Mouse (Mus musculus): ENCODE results near the gene 5730522E02Rik.
A peak's percentile ranks its signal among the peaks of the same experiment; 100 is the strongest.

Gene 5730522E02Rik

GRCm38 (mm10) chr11:25997469-25997868, 213.1 kb downstream of the 5730522E02Rik start:
- DNase-seq (ENCODE audit: low spot score) = no peak

GRCm38 (mm10) chr11:25994128-25994527, 216.4 kb downstream of the 5730522E02Rik start:
- no peak for DNase-seq (ENCODE audit: low spot score)

GRCm38 (mm10) chr11:25992216-25992615, 218.3 kb downstream of the 5730522E02Rik start:
- DNase-seq (ENCODE audit: low spot score) = no peak

GRCm38 (mm10) chr11:25978736-25979276, 231.8 kb downstream of the 5730522E02Rik start:
- no peak for DNase-seq (ENCODE audit: low spot score)

- DNase-seq (ENCODE audit: low spot score) = no peak
These were observed 269.1 kb downstream of the 5730522E02Rik start for GRCm38 (mm10) chr11:25941504-25941903.

GRCm38 (mm10) chr11:25940716-25941294, 269.8 kb downstream of the 5730522E02Rik start:
- no peak for DNase-seq (ENCODE audit: low spot score)

- DNase-seq (ENCODE audit: low spot score) = no peak
These were observed 284.3 kb downstream of the 5730522E02Rik start for GRCm38 (mm10) chr11:25926267-25926666.

GRCm38 (mm10) chr11:25902321-25902720, 308.2 kb downstream of the 5730522E02Rik start:
- no peak for DNase-seq (ENCODE audit: low spot score)

GRCm38 (mm10) chr11:25901666-25902065, 308.9 kb downstream of the 5730522E02Rik start:
- DNase-seq (ENCODE audit: low spot score) = no peak

GRCm38 (mm10) chr11:25893906-25894305, 316.7 kb downstream of the 5730522E02Rik start:
- DNase-seq (ENCODE audit: low spot score) = no peak

GRCm38 (mm10) chr11:25872983-25873382, 337.6 kb downstream of the 5730522E02Rik start:
- no peak for DNase-seq (ENCODE audit: low spot score)

- DNase-seq (ENCODE audit: low spot score) = no peak
These were observed 338.2 kb downstream of the 5730522E02Rik start for GRCm38 (mm10) chr11:25872317-25872716.

- DNase-seq (ENCODE audit: low spot score) = no peak
These were observed 344.3 kb downstream of the 5730522E02Rik start for GRCm38 (mm10) chr11:25866292-25866691.

GRCm38 (mm10) chr11:25862686-25863085, 347.9 kb downstream of the 5730522E02Rik start:
- DNase-seq (ENCODE audit: low spot score) = no peak

GRCm38 (mm10) chr11:25856629-25857568, 353.7 kb downstream of the 5730522E02Rik start:
- no peak for DNase-seq (ENCODE audit: low spot score)

GRCm38 (mm10) chr11:25855794-25856193, 354.8 kb downstream of the 5730522E02Rik start:
- no peak for DNase-seq (ENCODE audit: low spot score)

- no peak for DNase-seq (ENCODE audit: low spot score)
These were observed 356.3 kb downstream of the 5730522E02Rik start for GRCm38 (mm10) chr11:25854216-25854615.

- DNase-seq (ENCODE audit: low spot score) = no peak
These were observed 357.5 kb downstream of the 5730522E02Rik start for GRCm38 (mm10) chr11:25853032-25853431.

GRCm38 (mm10) chr11:25848824-25849644, 361.5 kb downstream of the 5730522E02Rik start:
- peak; percentile 2 for DNase-seq (ENCODE audit: low spot score)

GRCm38 (mm10) chr11:25838451-25838850, 372.1 kb downstream of the 5730522E02Rik start:
- DNase-seq (ENCODE audit: low spot score) = no peak

GRCm38 (mm10) chr11:25819789-25820188, 390.8 kb downstream of the 5730522E02Rik start:
- DNase-seq (ENCODE audit: low spot score) = no peak

GRCm38 (mm10) chr11:25813446-25813845, 397.1 kb downstream of the 5730522E02Rik start:
- DNase-seq (ENCODE audit: low spot score) = no peak

Measured in spleen, adult 12 weeks (tissue).